Mouse (Mus musculus) forebrain, embryonic 11.5 days (tissue): ENCODE results near the gene Nrbf2. TPM values are rescaled to one million over a fixed set of nuclear protein-coding genes. Genes with fewer than 3 reads are reported as not detected.
A peak's percentile ranks its signal among the peaks of the same experiment; 100 is the strongest.

Experiments used
- ATAC-seq: fragments of 200-750 bp; cut with Nextera tagmentation; replicated peaks from 2 replicates; pipeline ENCODE4 v1.8.0; 2017; ENCODE audit warnings: moderate TSS enrichment; ENCODE audit not compliant: low FRiP score
- DNase-seq: peaks from one replicate; pipeline ENCODE4 v3.0.0-alpha.2; 2017; ENCODE audit warnings: low spot score
- H3K27ac ChIP-seq: fragments of 300-500 bp; sonication (generic); 2 replicates; pipeline ENCODE4 v1.5.1; 2014; ENCODE audit warnings: low read depth, low read length
- H3K27me3 ChIP-seq: fragments of 300-500 bp; sonication (generic); 2 replicates; pipeline ENCODE4 v1.6.1; 2014; ENCODE audit warnings: mild to moderate bottlenecking, low read length, mixed read lengths; ENCODE audit not compliant: control insufficient read depth, insufficient read depth
- H3K36me3 ChIP-seq: fragments of 300-500 bp; sonication (generic); 2 replicates; pipeline ENCODE4 v1.6.1; 2014; ENCODE audit warnings: mild to moderate bottlenecking, low read length, moderate library complexity, mixed read lengths; ENCODE audit not compliant: control insufficient read depth, insufficient read depth
- H3K4me1 ChIP-seq: fragments of 300-500 bp; sonication (generic); replicated peaks from 2 replicates; pipeline ENCODE4 v1.6.1; 2014; ENCODE audit warnings: low read length, mixed read lengths; ENCODE audit not compliant: control insufficient read depth, insufficient read depth
- H3K4me2 ChIP-seq: fragments of 300-500 bp; sonication (generic); 2 replicates; pipeline ENCODE4 v1.6.1; 2014; ENCODE audit warnings: low read depth, mild to moderate bottlenecking, low read length, moderate library complexity, mixed read lengths; ENCODE audit not compliant: severe bottlenecking
- H3K4me3 ChIP-seq: fragments of 300-500 bp; sonication (generic); 2 replicates; pipeline ENCODE4 v1.5.1; 2014; ENCODE audit warnings: low read depth, low read length
- H3K9ac ChIP-seq: fragments of 300-500 bp; sonication (generic); 2 replicates; pipeline ENCODE4 v1.6.1; 2014; ENCODE audit warnings: low read length
- H3K9me3 ChIP-seq: fragments of 300-500 bp; sonication (generic); 2 replicates; pipeline ENCODE4 v1.6.1; 2016; ENCODE audit warnings: low read length, mixed read lengths; ENCODE audit not compliant: control insufficient read depth
- WGBS: fragments of 180-500 bp; shearing (Covaris S2); extraction: QIAGEN DNeasy Blood & Tissue Kit; methylation state at CpG from one replicate; pipeline ENCODE4 v1.1.7; 2014; 5-methylcytosine and 5-hydroxymethylcytosine counted together
- polyA plus RNA-seq: library from polyadenylated mRNA; unstranded; fragments of >200 nt; fragmentation: Nextera tagmentation; extraction: Ambion mirVana; gene quantifications from 2 replicates; pipeline ENCODE4 v1.2.1, GENCODE M21; 2014

The Nrbf2 gene
- polyA plus RNA-seq = 42.0 and 44.3 TPM in 2 replicates

DNA sequence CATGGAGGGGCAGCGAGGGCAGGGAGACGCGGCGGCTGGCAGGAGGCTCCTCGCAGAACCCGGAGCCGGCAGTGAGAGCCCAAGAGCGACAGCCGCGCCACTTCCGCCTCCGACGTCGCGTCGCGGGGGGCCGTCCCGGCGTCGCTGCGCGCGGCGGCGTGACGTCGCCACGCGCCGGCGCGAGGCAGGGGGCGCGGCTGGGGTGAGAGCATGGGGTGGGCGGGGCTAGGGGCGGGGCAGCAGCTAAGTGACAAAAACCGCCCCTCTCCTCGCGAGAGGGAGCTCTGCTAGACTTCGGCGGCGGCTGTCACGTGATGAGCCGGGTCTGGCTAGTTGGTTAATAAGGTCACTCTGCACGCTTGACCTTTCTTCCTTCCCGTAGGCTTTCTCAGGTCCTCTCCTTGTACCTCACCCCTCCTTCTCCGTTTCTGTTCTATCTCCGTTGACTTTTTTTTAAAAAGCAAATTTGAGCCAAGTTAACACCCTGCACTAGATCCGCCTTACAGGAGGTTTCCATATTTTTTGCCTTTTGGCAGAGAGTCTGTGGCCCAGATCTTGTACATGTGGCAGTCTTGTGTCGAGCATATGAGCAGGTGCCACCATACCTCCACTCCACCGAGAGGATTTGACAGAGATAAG lies at the start of gene Nrbf2:
TSS of gene Nrbf2 (minus strand) at position 130 of the 639 bp plus-strand sequence.
- Histone ChIP-seq H3K4me1 (peaks cover 6% of the 10 kb centered on the region; the same call in 1 of the 2 replicates), H3K9ac (peak within 1 kb of the TSS; percentile 87), H3K36me3 (no peaks in the 10 kb centered on the region), H3K27ac (no peak within 1 kb of the TSS), H3K4me2 (peak within 1 kb of the TSS; percentile 88), H3K4me3 (peak within 1 kb of the TSS; percentile 85), H3K9me3 (no peaks in the 10 kb centered on the region), H3K27me3 (no peaks in the 10 kb centered on the region)
- DNase-seq (peak; percentile 95), ATAC-seq (peak; percentile 92)
- WGBS = 3% methylated on average over 43 of the region's 52 CpGs

DNA sequence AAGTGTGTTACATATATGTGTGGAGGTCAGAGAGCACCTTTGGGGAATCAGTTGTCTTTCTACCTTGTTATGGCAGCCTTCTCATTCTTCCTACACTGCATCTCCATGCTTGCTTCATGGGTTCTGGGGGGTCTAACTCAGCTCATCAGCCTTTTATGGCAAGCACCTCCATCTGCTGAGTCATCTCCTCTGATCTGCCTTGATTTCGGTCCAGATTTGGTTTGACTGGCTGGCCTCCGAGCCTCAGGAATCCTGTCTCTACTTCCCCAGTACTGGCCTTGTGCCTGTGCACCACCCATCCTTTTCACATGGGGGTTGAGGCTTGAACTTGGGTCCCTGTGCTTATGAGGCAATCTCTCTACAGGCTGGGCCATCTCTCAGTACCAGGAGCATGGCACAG lies 45.5 kb upstream of the Nrbf2 start:
- ATAC-seq = no peak
- Histone ChIP-seq H3K4me2 (no peak overlapping the region), H3K9me3 (no peaks in the 10 kb centered on the region), H3K4me3 (no peak overlapping the region), H3K9ac (no peak overlapping the region), H3K4me1 (no peaks in the 10 kb centered on the region), H3K36me3 (no peaks in the 10 kb centered on the region), H3K27me3 (no peaks in the 10 kb centered on the region), H3K27ac (no peak overlapping the region)
- no peak for DNase-seq
- WGBS = 87% methylated on average over 2 of the region's 2 CpGs

DNA sequence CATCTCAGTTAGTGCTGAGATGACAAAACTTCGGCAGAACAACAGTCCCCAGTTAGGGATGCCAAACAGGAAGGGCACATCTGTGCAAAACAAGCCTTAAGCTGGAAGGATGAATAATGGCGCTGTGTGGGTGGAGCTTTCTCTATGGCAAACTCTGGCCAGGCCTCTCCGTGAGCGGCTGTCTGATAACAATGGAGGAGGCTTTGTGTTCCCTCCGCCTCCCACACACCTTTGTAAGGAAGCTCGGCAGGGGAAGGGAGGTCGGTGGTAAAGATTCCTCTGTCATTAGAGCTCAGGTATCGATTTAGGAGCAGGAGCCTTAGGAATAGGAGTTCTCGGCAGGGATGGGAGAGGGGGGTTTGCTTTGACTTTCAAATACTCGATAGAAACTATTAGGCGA lies 44.6 kb upstream of the Nrbf2 start:
- Histone ChIP-seq H3K27me3 (no peaks in the 10 kb centered on the region), H3K4me2 (no peak overlapping the region), H3K4me3 (no peak overlapping the region), H3K9me3 (no peaks in the 10 kb centered on the region), H3K4me1 (no peaks in the 10 kb centered on the region), H3K27ac (no peak overlapping the region), H3K36me3 (no peaks in the 10 kb centered on the region), H3K9ac (no peak overlapping the region)
- no peak for DNase-seq
- WGBS = 28% methylated on average over 11 of the region's 11 CpGs
- no peak for ATAC-seq

DNA sequence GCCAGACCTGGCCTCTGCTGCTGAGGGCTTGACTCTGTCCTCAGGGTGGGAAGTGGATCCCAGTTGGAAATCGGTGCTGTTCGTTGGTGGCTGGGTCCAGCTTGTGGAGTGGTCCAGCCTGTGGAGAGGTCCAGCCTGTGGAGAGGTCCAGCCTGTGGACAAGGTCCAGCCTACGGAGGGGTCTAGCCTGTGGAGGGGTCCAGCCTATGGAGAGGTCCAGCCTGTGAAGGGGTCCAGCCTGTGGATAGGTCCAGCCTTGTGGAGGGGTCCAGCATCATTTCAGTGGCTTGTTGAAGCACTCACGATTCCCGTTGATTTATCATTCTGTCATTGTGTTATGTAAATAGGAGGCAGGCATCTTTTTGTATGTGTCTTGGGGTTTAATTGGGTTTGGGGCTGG lies 43.1 kb upstream of the Nrbf2 start:
- no peak overlapping the region for H3K9ac ChIP-seq
- no peak overlapping the region for H3K4me3 ChIP-seq
- H3K9me3 ChIP-seq = no peaks in the 10 kb centered on the region
- H3K27me3 ChIP-seq = no peaks in the 10 kb centered on the region
- ATAC-seq (no peak), DNase-seq (no peak)
- WGBS = 95% methylated on average over 5 of the region's 5 CpGs
- H3K4me2 ChIP-seq = no peak overlapping the region
- no peaks in the 10 kb centered on the region for H3K36me3 ChIP-seq
- H3K27ac ChIP-seq = no peak overlapping the region
- H3K4me1 ChIP-seq = no peaks in the 10 kb centered on the region

DNA sequence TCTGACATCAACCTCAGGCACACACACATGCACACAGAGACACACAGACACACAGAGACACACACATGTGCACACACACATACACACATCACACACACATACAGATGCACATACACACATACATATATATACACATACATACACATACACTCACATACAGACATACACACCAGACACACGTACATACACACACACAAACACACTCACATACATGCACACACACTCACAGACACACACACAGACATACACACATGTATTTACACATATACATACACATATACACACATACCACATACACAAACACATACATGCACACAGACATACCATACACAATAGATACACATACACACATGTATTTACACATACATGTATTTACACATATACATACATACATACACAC lies 38.9 kb upstream of the Nrbf2 start:
- Histone ChIP-seq H3K27ac (no peak overlapping the region), H3K27me3 (peaks cover 4% of the 10 kb centered on the region; the same call in 1 of the 2 replicates), H3K9me3 (no peaks in the 10 kb centered on the region), H3K4me1 (no peaks in the 10 kb centered on the region; the same call in 1 of the 2 replicates), H3K4me2 (no peak overlapping the region), H3K36me3 (no peaks in the 10 kb centered on the region), H3K9ac (no peak overlapping the region), H3K4me3 (no peak overlapping the region)
- no peak for ATAC-seq
- peak; percentile 2 for DNase-seq
- 81% methylated on average over 1 of the region's 1 CpGs for WGBS

DNA sequence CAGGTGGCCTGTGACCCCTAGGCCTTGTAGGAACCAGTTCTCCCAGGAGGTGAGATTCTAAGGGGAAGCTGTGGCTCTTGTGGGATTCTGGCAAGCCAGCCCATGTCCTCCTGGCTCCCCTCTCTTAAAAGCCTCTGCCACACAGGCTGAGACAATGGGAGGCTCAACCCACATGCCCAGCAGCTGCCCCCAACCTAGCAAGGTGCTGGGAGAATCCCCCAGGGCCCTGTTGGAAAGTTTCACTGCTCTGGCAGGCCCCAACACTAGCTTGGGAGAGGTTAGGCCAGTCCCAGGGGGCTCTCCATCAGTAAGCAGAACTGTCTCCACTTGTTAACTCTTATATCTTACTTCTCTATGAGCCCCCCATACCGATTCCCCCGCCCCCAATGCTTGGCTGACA lies 36.3 kb upstream of the Nrbf2 start:
- Histone ChIP-seq H3K27ac (no peak overlapping the region), H3K4me1 (peaks cover 3% of the 10 kb centered on the region; the same call in 1 of the 2 replicates), H3K4me3 (no peak overlapping the region), H3K9ac (no peak overlapping the region), H3K27me3 (peaks cover 4% of the 10 kb centered on the region; the same call in 1 of the 2 replicates), H3K9me3 (no peaks in the 10 kb centered on the region), H3K4me2 (no peak overlapping the region), H3K36me3 (no peaks in the 10 kb centered on the region)
- DNase-seq = no peak
- ATAC-seq = no peak
- 89% methylated on average over 2 of the region's 2 CpGs for WGBS

DNA sequence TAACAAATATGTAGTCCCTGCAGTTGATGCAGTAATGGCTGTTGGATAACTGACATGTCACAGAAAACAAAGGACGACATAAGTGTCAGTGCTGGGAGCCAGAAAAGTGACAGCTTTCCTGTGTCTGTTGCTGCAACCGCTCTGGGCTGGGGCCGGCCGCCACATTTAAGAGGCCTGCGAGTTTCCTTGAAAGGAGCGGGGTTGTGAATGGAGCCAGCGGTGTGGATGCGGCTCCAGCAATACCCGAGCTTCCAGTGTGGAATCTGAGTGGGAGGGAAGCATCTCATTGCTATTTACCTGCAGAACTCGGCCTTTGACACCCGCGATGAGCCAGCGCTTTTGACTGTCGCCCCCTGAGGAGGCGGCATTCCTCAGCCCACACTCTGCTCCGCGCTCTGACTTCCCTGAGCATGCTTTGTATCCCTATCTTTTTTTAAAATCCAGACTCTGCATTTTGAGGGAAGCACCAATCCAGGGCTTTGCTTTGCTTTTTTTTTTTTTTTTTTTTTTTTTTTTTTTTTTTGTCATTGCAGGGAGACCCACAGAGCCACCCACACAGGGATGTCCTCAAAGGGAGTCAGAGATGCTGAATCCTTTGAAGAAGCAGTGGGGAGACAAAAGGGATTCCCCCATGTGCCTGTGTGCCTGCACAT lies 35.2 kb upstream of the Nrbf2 start:
- ATAC-seq (no peak; the same call in 1 of the 2 replicates), DNase-seq (no peak)
- WGBS = 8% methylated on average over 17 of the region's 17 CpGs
- Histone ChIP-seq H3K9me3 (no peaks in the 10 kb centered on the region), H3K27me3 (peaks cover 4% of the 10 kb centered on the region; the same call in 1 of the 2 replicates), H3K4me3 (no peak overlapping the region), H3K36me3 (no peaks in the 10 kb centered on the region), H3K9ac (no peak overlapping the region), H3K27ac (no peak overlapping the region), H3K4me2 (no peak overlapping the region), H3K4me1 (peaks cover 3% of the 10 kb centered on the region; the same call in 1 of the 2 replicates)

DNA sequence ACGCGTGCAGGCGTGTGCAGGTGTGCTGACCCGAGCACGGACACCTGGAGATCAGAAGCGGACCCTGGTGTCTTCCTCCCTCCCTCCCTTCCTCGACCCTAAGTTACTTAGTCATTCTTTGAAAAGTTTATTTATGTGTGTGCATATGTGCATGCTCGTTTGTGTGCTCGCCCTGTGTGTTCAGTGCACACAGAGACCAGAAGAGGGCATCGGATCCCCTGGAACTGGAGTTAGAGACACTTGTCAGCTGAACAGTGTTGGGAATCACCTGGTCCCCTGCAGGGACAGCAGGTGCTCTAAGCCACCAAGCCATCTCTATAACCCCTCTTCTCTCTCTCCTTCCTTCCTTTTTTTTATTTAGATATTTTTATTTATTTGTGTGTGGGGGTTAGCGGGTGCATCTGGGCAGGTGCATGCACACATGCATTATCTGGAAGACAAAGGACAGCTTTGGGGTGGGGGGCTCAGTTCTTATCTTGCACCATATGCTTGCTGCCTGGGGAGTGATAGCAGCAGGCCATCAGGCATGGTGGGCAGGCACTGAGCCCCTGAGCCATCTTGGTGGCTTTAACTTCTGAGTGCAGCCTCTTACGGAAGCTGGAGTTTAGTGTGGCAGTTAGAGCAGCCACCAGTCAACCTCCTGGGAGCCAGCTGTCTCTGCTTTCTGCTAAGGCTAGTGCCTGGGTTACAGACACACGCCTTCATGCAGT lies 34.1 kb upstream of the Nrbf2 start:
- no peak for DNase-seq
- Histone ChIP-seq H3K4me1 (peaks cover 3% of the 10 kb centered on the region; the same call in 1 of the 2 replicates), H3K9ac (no peak overlapping the region), H3K4me3 (no peak overlapping the region), H3K4me2 (no peak overlapping the region), H3K27ac (no peak overlapping the region), H3K36me3 (no peaks in the 10 kb centered on the region), H3K27me3 (peaks cover 4% of the 10 kb centered on the region; the same call in 1 of the 2 replicates), H3K9me3 (no peaks in the 10 kb centered on the region)
- WGBS = 69% methylated on average over 13 of the region's 13 CpGs
- no peak for ATAC-seq
